Mouse (Mus musculus) limb, embryonic 15.5 days (tissue): ENCODE results near the gene Notch4. TPM values are rescaled to one million over a fixed set of nuclear protein-coding genes. Genes with fewer than 3 reads are reported as not detected.

Experiments
- ATAC-seq: fragments of 200-750 bp; cut with Nextera tagmentation; 2 replicates; pipeline ENCODE4 v1.8.0; 2017; ENCODE audit warnings: low read depth, moderate TSS enrichment; ENCODE audit not compliant: insufficient number of reproducible peaks, low FRiP score, low TSS enrichment
- H3K27ac ChIP-seq: fragments of 300-500 bp; sonication (generic); 2 replicates; pipeline ENCODE4 v1.5.1; 2015; ENCODE audit warnings: moderate library complexity, mild to moderate bottlenecking, inconsistent platforms
- H3K27me3 ChIP-seq: fragments of 300-500 bp; sonication (generic); 2 replicates; pipeline ENCODE4 v1.6.1; 2015; ENCODE audit warnings: inconsistent platforms
- H3K36me3 ChIP-seq: fragments of 300-500 bp; sonication (generic); 2 replicates; pipeline ENCODE4 v1.6.1; 2015; ENCODE audit warnings: inconsistent platforms
- H3K4me1 ChIP-seq: fragments of 300-500 bp; sonication (generic); 2 replicates; pipeline ENCODE4 v1.6.1; 2015; ENCODE audit warnings: inconsistent platforms
- H3K4me2 ChIP-seq: fragments of 300-500 bp; sonication (generic); 2 replicates; pipeline ENCODE4 v1.6.1; 2015; ENCODE audit warnings: mild to moderate bottlenecking, inconsistent platforms
- H3K4me3 ChIP-seq: fragments of 300-500 bp; sonication (generic); 2 replicates; pipeline ENCODE4 v1.5.1; 2015; ENCODE audit warnings: mild to moderate bottlenecking, inconsistent platforms
- H3K9ac ChIP-seq: fragments of 300-500 bp; sonication (generic); 2 replicates; pipeline ENCODE4 v1.6.1; 2015; ENCODE audit warnings: inconsistent platforms
- H3K9me3 ChIP-seq: fragments of 300-500 bp; sonication (generic); 2 replicates; pipeline ENCODE4 v1.6.1; 2016; ENCODE audit warnings: inconsistent platforms
- WGBS: fragments of 180-500 bp; shearing (Covaris S2); methylation state at CpG from one replicate; pipeline ENCODE4 v1.1.7; 2015; 5-methylcytosine and 5-hydroxymethylcytosine counted together
- polyA plus RNA-seq: library from polyadenylated mRNA; unstranded; fragments of >200 nt; fragmentation: Nextera tagmentation; extraction: Ambion mirVana; gene quantifications from 2 replicates; pipeline ENCODE4 v1.2.1, GENCODE M21; 2015

The Notch4 gene
- polyA plus RNA-seq, 1 experiment from 2014 or later: 3.4 TPM

- Histone ChIP-seq H3K36me3 (peaks cover 89% of the 10 kb centered on the region), H3K27me3 (no peaks in the 10 kb centered on the region), H3K4me2 (no peak within 1 kb of the TSS), H3K9me3 (no peaks in the 10 kb centered on the region), H3K9ac (no peak within 1 kb of the TSS), H3K4me3 (no peak within 1 kb of the TSS), H3K27ac (peak within 1 kb of the TSS; percentile 27), H3K4me1 (no peaks in the 10 kb centered on the region)
- no peak for ATAC-seq
- 83% methylated on average over 6 of the region's 6 CpGs for WGBS
Measured at GRCm38 (mm10) chr17:34615871-34616270, 51.8 kb downstream of the Notch4 start, which contains the start of gene Egfl8. Egfl8 (minus strand) TSS chr17:34615971.

- 18% methylated on average over 6 of the region's 6 CpGs for WGBS
Measured at GRCm38 (mm10) chr17:34618999-34619398, 54.9 kb downstream of the Notch4 start.

DNA sequence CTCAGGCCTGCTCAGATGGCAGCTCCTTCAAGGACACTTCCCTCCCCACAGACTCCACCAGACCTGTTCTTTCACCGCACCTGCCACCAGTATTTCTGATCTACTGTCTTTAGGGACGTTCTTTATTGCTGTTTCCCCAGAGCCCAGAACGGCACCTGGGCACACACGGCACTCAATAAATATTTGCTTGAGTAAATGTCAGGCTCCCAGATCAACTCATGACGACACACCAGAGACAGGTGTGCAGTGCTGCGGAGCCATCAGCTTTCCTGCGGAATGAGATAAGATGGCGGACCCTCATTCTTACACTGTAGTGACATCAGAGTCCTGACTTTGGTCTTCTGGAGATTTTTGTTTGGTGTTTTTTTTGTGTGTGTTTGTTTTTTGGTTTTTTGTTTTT, 56.9 kb downstream of the Notch4 start:
- Histone ChIP-seq H3K4me1 (peaks cover 2% of the 10 kb centered on the region; the same call in 1 of the 2 replicates), H3K27me3 (no peaks in the 10 kb centered on the region), H3K9me3 (no peaks in the 10 kb centered on the region), H3K36me3 (peaks cover 79% of the 10 kb centered on the region), H3K27ac (no peak overlapping the region), H3K9ac (no peak overlapping the region), H3K4me3 (no peak overlapping the region), H3K4me2 (no peak overlapping the region)
- no peak for ATAC-seq
- 87% methylated on average over 8 of the region's 8 CpGs for WGBS

More at GRCm38 (mm10) chr17:34618999-34619398, 54.9 kb downstream of the Notch4 start:
- no peaks in the 10 kb centered on the region for H3K4me1 ChIP-seq
- no peak for ATAC-seq
- no peaks in the 10 kb centered on the region for H3K9me3 ChIP-seq
- H3K27ac ChIP-seq: no peak overlapping the region
- H3K36me3 ChIP-seq: peaks cover 89% of the 10 kb centered on the region
- no peak overlapping the region for H3K4me3 ChIP-seq
- H3K27me3 ChIP-seq: no peaks in the 10 kb centered on the region
- H3K4me2 ChIP-seq: no peak overlapping the region
- no peak overlapping the region for H3K9ac ChIP-seq

GRCm38 (mm10) chr17:34623161-34623560, 59.1 kb downstream of the Notch4 start:
- peaks cover 65% of the 10 kb centered on the region for H3K36me3 ChIP-seq
- peaks cover 14% of the 10 kb centered on the region for H3K4me1 ChIP-seq
- no peak overlapping the region for H3K4me3 ChIP-seq
- 82% methylated on average over 9 of the region's 9 CpGs for WGBS
- no peaks in the 10 kb centered on the region for H3K27me3 ChIP-seq
- H3K9ac ChIP-seq: no peak overlapping the region
- ATAC-seq: no peak
- no peak overlapping the region for H3K27ac ChIP-seq
- H3K4me2 ChIP-seq: no peak overlapping the region
- no peaks in the 10 kb centered on the region for H3K9me3 ChIP-seq

- no peak overlapping the region for H3K9ac ChIP-seq
- 89% methylated on average over 3 of the region's 3 CpGs for WGBS
- ATAC-seq: no peak
- peaks cover 32% of the 10 kb centered on the region for H3K4me1 ChIP-seq
- no peak overlapping the region for H3K27ac ChIP-seq
- H3K4me3 ChIP-seq: no peak overlapping the region
- peaks cover 6% of the 10 kb centered on the region for H3K27me3 ChIP-seq
- peaks cover 51% of the 10 kb centered on the region for H3K36me3 ChIP-seq
- no peaks in the 10 kb centered on the region for H3K9me3 ChIP-seq
- H3K4me2 ChIP-seq: no peak overlapping the region
Measured at GRCm38 (mm10) chr17:34624981-34625380, 60.9 kb downstream of the Notch4 start.

DNA sequence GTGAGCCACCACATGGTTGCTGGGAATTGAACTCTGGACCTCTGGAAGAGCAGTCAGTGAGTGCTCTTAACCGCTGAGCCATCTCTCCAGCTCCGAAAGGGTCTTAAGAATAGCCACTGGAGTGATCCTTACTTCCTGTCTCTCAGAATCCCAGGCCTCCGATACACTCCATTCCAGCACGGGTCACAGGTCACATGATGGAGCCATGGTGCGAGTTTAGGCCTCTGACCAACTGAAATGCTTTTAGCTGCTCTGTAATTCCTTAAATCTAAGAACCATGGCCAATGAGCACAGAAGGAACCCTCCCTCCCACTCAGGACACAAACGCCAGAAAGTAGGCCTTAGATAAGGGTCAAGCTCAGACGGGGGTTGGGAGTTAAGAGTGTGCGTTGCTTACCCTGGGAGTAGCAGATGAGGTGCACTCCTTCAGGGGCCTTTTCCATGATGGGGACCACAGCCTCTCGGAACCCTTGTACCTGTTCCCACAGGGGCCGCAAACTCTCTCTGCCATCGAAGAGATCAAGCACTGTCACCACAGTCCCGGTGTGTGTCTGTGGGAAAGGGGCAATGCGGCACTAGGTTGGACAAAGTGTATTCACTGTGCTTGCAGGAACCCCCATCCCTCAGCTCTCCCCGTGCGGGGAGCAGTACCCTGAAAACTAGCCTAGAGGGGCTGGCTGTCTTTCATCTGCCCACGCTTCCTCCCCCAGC, 62.1 kb downstream of the Notch4 start:
- peak overlapping the region; percentile 90 for H3K4me2 ChIP-seq
- H3K27me3 ChIP-seq: peaks cover 19% of the 10 kb centered on the region
- peak overlapping the region; percentile 78 for H3K4me3 ChIP-seq
- ATAC-seq: no peak
- peak overlapping the region; percentile 75 for H3K9ac ChIP-seq
- peak overlapping the region; percentile 96 for H3K27ac ChIP-seq
- 49% methylated on average over 16 of the region's 16 CpGs for WGBS
- peaks cover 44% of the 10 kb centered on the region for H3K4me1 ChIP-seq
- H3K9me3 ChIP-seq: no peaks in the 10 kb centered on the region
- peaks cover 38% of the 10 kb centered on the region for H3K36me3 ChIP-seq

GRCm38 (mm10) chr17:34626773-34627092, 62.7 kb downstream of the Notch4 start:
- peaks cover 24% of the 10 kb centered on the region for H3K27me3 ChIP-seq
- peak overlapping the region; percentile 96 for H3K27ac ChIP-seq
- H3K9ac ChIP-seq: peak overlapping the region; percentile 75
- peaks cover 33% of the 10 kb centered on the region for H3K36me3 ChIP-seq
- H3K4me1 ChIP-seq: peaks cover 49% of the 10 kb centered on the region
- no peaks in the 10 kb centered on the region for H3K9me3 ChIP-seq
- peak overlapping the region; percentile 78 for H3K4me3 ChIP-seq
- WGBS: under 1% methylated on average over 18 of the region's 18 CpGs
- ATAC-seq: no peak
- H3K4me2 ChIP-seq: peak overlapping the region; percentile 90

DNA sequence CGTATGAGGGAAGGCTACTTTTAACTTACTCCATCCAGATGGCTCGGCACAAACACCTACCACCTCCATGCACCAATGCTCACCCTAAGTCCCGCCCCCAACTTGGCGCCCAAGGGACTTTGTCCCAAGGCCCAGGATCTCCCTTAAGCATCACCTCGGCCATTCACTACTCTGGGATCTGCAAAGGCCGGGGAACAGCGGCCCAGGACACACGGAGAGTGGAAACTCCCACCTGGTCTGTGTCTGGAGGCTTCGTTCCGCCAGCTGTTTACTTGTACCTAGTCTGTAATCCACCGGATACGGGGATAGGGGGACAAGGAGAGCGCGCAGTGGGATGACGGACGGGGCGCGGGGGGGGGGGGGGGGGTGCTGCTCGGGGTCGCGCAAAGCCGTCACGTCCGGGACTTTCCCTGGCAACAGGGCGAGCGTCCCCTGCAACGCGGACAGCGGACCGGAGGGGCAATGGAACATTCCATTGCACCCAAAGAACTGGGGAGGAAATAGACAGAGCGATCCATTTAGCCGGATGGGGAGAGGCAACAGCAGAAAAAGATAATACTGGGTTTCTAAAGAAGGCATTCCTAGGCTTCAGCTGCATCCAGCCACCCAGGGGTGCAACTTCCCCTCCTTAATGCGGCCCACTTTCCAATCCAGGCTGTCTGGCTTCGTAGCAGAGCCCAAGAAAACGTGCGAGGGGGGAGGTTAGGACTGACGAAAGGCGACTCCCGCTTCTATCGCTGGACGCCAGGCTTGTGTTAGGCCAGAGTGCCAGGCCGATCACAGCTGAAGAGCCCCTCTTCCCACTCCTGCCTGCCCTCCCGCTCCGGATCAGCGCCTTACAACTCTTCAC, 63.2 kb downstream of the Notch4 start:
- WGBS: under 1% methylated on average over 43 of the region's 45 CpGs
- Histone ChIP-seq H3K4me1 (peaks cover 55% of the 10 kb centered on the region), H3K27ac (peak overlapping the region; percentile 96), H3K27me3 (peaks cover 25% of the 10 kb centered on the region), H3K4me3 (peak overlapping the region; percentile 78), H3K9me3 (no peaks in the 10 kb centered on the region), H3K4me2 (peak overlapping the region; percentile 90), H3K9ac (peak overlapping the region; percentile 75), H3K36me3 (peaks cover 27% of the 10 kb centered on the region)
- peak; percentile 77 for ATAC-seq

DNA sequence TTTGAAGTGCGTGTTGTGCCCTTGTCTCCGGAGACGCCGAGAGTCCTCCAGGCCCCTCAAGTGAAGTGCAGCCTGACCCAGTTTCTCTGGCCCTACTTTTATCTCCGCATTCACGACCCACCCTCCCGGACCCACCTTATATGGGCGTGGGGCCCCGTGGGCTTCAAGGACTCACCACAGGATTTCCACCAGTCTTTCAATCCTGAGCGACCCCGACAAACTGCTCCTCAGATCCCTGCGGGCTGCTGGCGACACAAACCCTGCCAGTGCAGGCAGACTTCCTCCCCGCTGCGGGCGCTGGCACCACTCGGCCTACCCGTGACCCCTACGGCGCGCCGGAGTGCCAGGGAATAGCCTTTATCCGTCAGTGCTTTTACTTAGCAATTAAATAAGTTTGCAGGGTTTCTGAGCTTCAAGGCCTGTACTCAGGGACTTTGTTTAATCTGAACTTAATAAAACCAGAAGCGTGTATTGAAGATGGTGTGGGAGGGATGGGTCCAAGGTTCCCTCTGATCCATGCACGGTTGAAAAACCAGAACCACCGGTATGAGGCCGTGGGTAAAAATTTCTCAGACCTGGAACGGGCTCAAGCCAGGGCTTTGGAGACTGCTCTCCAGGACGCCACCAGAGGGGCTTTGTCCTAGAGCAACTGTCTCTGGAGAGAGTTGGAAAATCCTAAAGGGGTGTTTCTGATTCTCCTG, 64.0 kb downstream of the Notch4 start, which contains the start of gene Ppt2:
Gene Ppt2 (minus strand): TSS at position 568 of the 701 bp plus-strand sequence.
- Histone ChIP-seq H3K36me3 (peaks cover 19% of the 10 kb centered on the region), H3K9me3 (no peaks in the 10 kb centered on the region), H3K9ac (peak within 1 kb of the TSS; percentile 65), H3K27ac (peak within 1 kb of the TSS; percentile 96), H3K27me3 (peaks cover 32% of the 10 kb centered on the region), H3K4me3 (peak within 1 kb of the TSS; percentile 78), H3K4me1 (peaks cover 61% of the 10 kb centered on the region), H3K4me2 (peak within 1 kb of the TSS; percentile 90)
- WGBS: 4% methylated on average over 29 of the region's 29 CpGs
- ATAC-seq: no peak

DNA sequence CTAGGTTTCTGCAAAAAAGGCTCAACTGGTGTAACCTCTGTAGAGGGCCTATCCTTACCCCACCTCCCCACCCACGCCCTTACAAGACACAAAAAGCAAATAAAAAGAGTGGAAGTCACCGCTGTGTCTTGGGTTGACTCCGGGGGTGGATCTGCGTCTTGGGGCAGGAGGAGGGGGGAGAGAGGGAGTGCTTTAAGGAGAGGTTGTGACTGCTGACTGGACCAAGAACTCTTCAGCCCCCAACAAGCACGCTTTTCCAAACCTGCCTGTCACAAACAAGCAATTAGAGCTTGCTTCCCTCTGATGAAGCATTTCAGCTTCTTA, 64.5 kb downstream of the Notch4 start:
- WGBS: 36% methylated on average over 5 of the region's 5 CpGs
- H3K27ac ChIP-seq: peak overlapping the region; percentile 96
- H3K36me3 ChIP-seq: peaks cover 14% of the 10 kb centered on the region
- no peaks in the 10 kb centered on the region for H3K9me3 ChIP-seq
- H3K27me3 ChIP-seq: peaks cover 33% of the 10 kb centered on the region
- ATAC-seq: no peak
- H3K4me2 ChIP-seq: peak overlapping the region; percentile 90
- H3K9ac ChIP-seq: no peak overlapping the region
- H3K4me3 ChIP-seq: peak overlapping the region; percentile 78
- peaks cover 61% of the 10 kb centered on the region for H3K4me1 ChIP-seq

GRCm38 (mm10) chr17:34629221-34629751, 65.2 kb downstream of the Notch4 start, which contains the start of gene Prrt1:
Prrt1 (plus strand) TSS chr17:34629533.
- peak within 1 kb of the TSS; percentile 78 for H3K4me3 ChIP-seq
- H3K27ac ChIP-seq: peak within 1 kb of the TSS; percentile 96
- peak within 1 kb of the TSS; percentile 65; the same call in 1 of the 2 replicates for H3K9ac ChIP-seq
- peaks cover 10% of the 10 kb centered on the region for H3K36me3 ChIP-seq
- H3K4me1 ChIP-seq: peaks cover 61% of the 10 kb centered on the region
- no peaks in the 10 kb centered on the region for H3K9me3 ChIP-seq
- peaks cover 33% of the 10 kb centered on the region for H3K27me3 ChIP-seq
- H3K4me2 ChIP-seq: peak within 1 kb of the TSS; percentile 90
- 4% methylated on average over 16 of the region's 16 CpGs for WGBS
- ATAC-seq: no peak
